Mouse (Mus musculus) limb, embryonic 14.5 days (tissue): ENCODE measurements at regions not wholly inside any gene's neighbourhood (a gene's known extent, or its start where the extent isn't known, plus 50 kb on each side); places are given as distances from the start of the nearest gene placed in this dataset.

Source experiments
- ATAC-seq: fragments of 200-750 bp; cut with Nextera tagmentation; 2 replicates; pipeline ENCODE4 v1.8.0; 2017; ENCODE audit warnings: low read depth, moderate number of reproducible peaks, moderate TSS enrichment; ENCODE audit not compliant: low FRiP score
- DNase-seq: peaks from one replicate; pipeline ENCODE4 v3.0.0-alpha.2; 2015; ENCODE audit warnings: low spot score
- H3K27ac ChIP-seq: fragments of 300-500 bp; sonication (generic); replicated peaks from 2 replicates; pipeline ENCODE4 v1.5.1; 2014; ENCODE audit warnings: low read depth, mild to moderate bottlenecking, low read length, moderate library complexity, mixed read lengths
- H3K27me3 ChIP-seq: fragments of 300-500 bp; sonication (generic); 2 replicates; pipeline ENCODE4 v1.6.1; 2014; ENCODE audit warnings: low read length, mixed read lengths; ENCODE audit not compliant: control insufficient read depth, insufficient read depth
- H3K36me3 ChIP-seq: fragments of 300-500 bp; sonication (generic); 2 replicates; pipeline ENCODE4 v1.6.1; 2014; ENCODE audit warnings: mild to moderate bottlenecking, low read length, moderate library complexity, mixed read lengths; ENCODE audit not compliant: control insufficient read depth, insufficient read depth
- H3K4me1 ChIP-seq: fragments of 300-500 bp; sonication (generic); 2 replicates; pipeline ENCODE4 v1.6.1; 2014; ENCODE audit warnings: antibody characterized with exemption, low read length, mixed read lengths; ENCODE audit not compliant: control insufficient read depth, insufficient read depth
- H3K4me2 ChIP-seq: fragments of 300-500 bp; sonication (generic); replicated peaks from 2 replicates; pipeline ENCODE4 v1.6.1; 2014; ENCODE audit warnings: low read depth, mild to moderate bottlenecking, low read length, moderate library complexity; ENCODE audit not compliant: severe bottlenecking
- H3K4me3 ChIP-seq: fragments of 300-500 bp; sonication (generic); replicated peaks from 2 replicates; pipeline ENCODE4 v1.5.1; 2014; ENCODE audit warnings: low read length
- H3K9ac ChIP-seq: fragments of 300-500 bp; sonication (generic); 2 replicates; pipeline ENCODE4 v1.6.1; 2014; ENCODE audit warnings: mild to moderate bottlenecking, low read depth, low read length, moderate library complexity; ENCODE audit not compliant: severe bottlenecking
- H3K9me3 ChIP-seq: fragments of 300-500 bp; sonication (generic); 2 replicates; pipeline ENCODE4 v1.6.1; 2016; ENCODE audit warnings: low read length; ENCODE audit not compliant: control insufficient read depth
- POLR2A ChIP-seq: fragments of 200-500 bp; IDR thresholded peaks from 2 replicates; pipeline ENCODE4 v1.8.0; 2012; ENCODE audit warnings: inconsistent platforms, mild to moderate bottlenecking, moderate library complexity, borderline replicate concordance; ENCODE audit not compliant: insufficient read depth, insufficient read length; ENCODE audit errors: extremely low read depth
- WGBS: fragments of 180-500 bp; shearing (Covaris S2); extraction: QIAGEN DNeasy Blood & Tissue Kit; methylation state at CpG from one replicate; pipeline ENCODE4 v1.1.7; 2014; 5-methylcytosine and 5-hydroxymethylcytosine counted together

DNA sequence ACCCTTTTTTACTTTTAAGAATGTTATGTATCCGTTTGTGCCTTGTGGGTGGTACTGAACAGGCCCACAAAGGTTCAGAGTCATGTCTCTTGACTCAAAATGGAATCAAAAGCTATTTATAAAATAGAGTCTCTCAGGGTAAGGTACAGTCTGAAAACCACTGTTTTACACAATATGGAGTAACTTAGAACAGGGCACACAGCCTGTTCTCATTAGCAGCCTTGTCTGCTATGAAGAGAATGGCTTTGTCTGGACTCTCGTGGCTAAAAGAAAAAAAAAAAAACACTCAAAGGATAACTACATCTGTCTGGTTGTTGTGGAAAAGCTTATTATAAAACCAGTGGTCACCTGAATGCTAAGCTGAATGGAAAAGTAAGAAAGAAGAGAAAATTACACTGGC, 229.3 kb upstream of the Srek1ip1 start:
- WGBS, result 18% methylated on average over 2 of the region's 2 CpGs
- Histone ChIP-seq H3K27me3 (no peaks in the 10 kb centered on the region), H3K9me3 (no peaks in the 10 kb centered on the region), H3K4me2 (no peak overlapping the region), H3K36me3 (no peaks in the 10 kb centered on the region), H3K4me3 (no peak overlapping the region), H3K9ac (no peak overlapping the region), H3K27ac (0 out of 2 replicates have a peak overlapping the region, but pooled peaks have one; percentile 6), H3K4me1 (peaks cover 16% of the 10 kb centered on the region; the same call in 1 of the 2 replicates)
- ATAC-seq (peak; percentile 30; the same call in 1 of the 2 replicates), DNase-seq (no peak)
- TF ChIP-seq POLR2A, result no peak

DNA sequence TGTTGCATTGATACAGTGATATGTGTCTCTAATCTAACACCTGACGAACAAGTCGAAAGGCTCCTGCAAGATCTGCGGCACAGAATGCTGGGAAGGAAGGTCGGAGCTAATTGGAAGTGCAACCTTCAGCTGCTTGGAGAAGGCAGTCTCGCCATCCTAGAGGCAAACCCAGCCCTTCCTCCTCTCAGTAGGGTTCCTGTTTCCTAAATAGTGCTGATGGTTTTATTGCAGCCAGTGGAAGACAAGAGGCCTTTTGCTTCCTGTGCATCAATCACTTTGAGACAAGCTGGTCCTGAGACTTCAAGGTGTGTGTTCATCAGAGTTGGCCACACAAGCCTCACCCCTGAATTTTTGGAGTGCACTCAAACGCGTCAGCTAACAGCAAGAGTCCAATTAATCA, 228.4 kb upstream of the Srek1ip1 start:
- no peaks in the 10 kb centered on the region for H3K27me3 ChIP-seq
- H3K4me3 ChIP-seq, result no peak overlapping the region
- no peak for TF ChIP-seq POLR2A
- ATAC-seq (no peak), DNase-seq (no peak)
- WGBS, result 12% methylated on average over 7 of the region's 7 CpGs
- no peak overlapping the region for H3K9ac ChIP-seq
- no peaks in the 10 kb centered on the region for H3K36me3 ChIP-seq
- H3K27ac ChIP-seq, result no peak overlapping the region
- H3K9me3 ChIP-seq, result no peaks in the 10 kb centered on the region
- H3K4me1 ChIP-seq, result peaks cover 16% of the 10 kb centered on the region; the same call in 1 of the 2 replicates
- no peak overlapping the region for H3K4me2 ChIP-seq

DNA sequence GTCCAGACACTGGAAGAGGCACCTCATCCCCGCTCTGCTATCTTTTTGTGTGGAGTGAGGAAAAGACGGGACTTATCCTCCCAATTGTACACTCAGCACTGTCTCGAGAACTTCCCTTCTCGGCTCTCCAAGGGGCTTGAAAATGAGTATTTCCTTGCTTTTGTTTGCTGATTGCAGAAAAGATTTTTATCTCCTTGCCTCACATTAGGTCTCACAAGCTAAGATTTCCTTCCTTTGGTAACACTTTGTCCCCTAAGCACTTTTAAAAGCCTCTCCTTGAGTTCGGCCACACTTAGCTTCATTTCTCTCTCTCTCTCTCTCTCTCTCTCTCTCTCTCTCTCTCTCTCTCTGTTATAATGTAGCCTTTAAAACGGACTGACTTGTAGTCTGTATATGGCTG, 222.5 kb upstream of the Srek1ip1 start:
- H3K27ac ChIP-seq, result no peak overlapping the region
- H3K36me3 ChIP-seq, result no peaks in the 10 kb centered on the region
- H3K4me2 ChIP-seq, result no peak overlapping the region
- no peak overlapping the region for H3K4me3 ChIP-seq
- TF ChIP-seq POLR2A, result no peak
- H3K27me3 ChIP-seq, result no peaks in the 10 kb centered on the region
- 68% methylated on average over 6 of the region's 6 CpGs for WGBS
- H3K9ac ChIP-seq, result no peak overlapping the region
- H3K4me1 ChIP-seq, result peaks cover 5% of the 10 kb centered on the region; the same call in 1 of the 2 replicates
- H3K9me3 ChIP-seq, result no peaks in the 10 kb centered on the region
- no peak for ATAC-seq
- DNase-seq, result no peak

GRCm38 (mm10) chr13:104572236-104572635, 220.0 kb upstream of the Srek1ip1 start:
- no peak for TF ChIP-seq POLR2A
- Histone ChIP-seq H3K36me3 (no peaks in the 10 kb centered on the region), H3K9ac (no peak overlapping the region), H3K27me3 (no peaks in the 10 kb centered on the region), H3K4me1 (peaks cover 15% of the 10 kb centered on the region), H3K9me3 (no peaks in the 10 kb centered on the region), H3K4me3 (no peak overlapping the region), H3K27ac (no peak overlapping the region), H3K4me2 (no peak overlapping the region)
- ATAC-seq (no peak), DNase-seq (no peak)
- 60% methylated on average over 10 of the region's 10 CpGs for WGBS

DNA sequence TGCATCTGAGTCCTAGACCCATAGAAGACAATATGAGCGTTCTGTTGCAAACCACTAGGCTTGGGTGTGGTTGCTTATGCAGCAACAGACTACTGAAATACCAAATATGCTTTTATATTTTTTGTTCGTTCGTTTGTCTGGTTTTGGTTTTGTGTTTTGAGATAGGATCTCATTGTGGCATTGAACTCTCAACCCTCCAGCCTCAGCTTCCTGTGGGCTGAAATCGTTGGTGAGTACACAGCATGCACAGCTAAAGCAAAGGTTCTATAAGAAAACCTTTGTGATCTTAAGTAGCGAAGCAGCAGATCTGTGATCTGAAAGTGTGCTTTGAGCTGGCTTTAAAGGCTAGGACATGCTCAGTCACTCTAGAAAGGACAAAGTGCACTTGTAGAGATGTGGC, 217.9 kb upstream of the Srek1ip1 start:
- no peak overlapping the region for H3K4me3 ChIP-seq

More for the DNA sequence above, 217.9 kb upstream of the Srek1ip1 start:
- Histone ChIP-seq H3K4me2 (no peak overlapping the region), H3K27ac (no peak overlapping the region), H3K9ac (no peak overlapping the region), H3K4me1 (peaks cover 22% of the 10 kb centered on the region), H3K27me3 (no peaks in the 10 kb centered on the region), H3K36me3 (no peaks in the 10 kb centered on the region), H3K9me3 (no peaks in the 10 kb centered on the region)
- WGBS, result 89% methylated on average over 5 of the region's 5 CpGs
- no peak for ATAC-seq
- no peak for DNase-seq
- no peak for TF ChIP-seq POLR2A
